Mouse (Mus musculus): ENCODE data around the gene Naxe. TPM values are rescaled to one million over a fixed set of nuclear protein-coding genes. Genes with fewer than 3 reads are reported as not detected.

The Naxe gene
- total and polyA plus RNA-seq, 3 experiments: 114 to 182 (median 165) TPM

Other genes starting within 250 kb of the Naxe start
- 0.16 and 0.35 TPM in 2 replicates for gene Pear1, start 234.2 kb downstream of the Naxe start, total RNA-seq (2012; rRNA removed)
- 1 to 10 TPM in 1 of 2 experiments, not detected in 1; 1.0 TPM for gene Pear1, start 234.2 kb downstream of the Naxe start, polyA plus RNA-seq (2012; ENCODE audit: insufficient read depth in 1 of 2, insufficient read length in 2 of 2, low read depth in 1 of 2, low replicate concordance in 2 of 2, missing spikeins in 1 of 2)
- not detected in 2 replicates for gene Sh2d2a, start 211.7 kb downstream of the Naxe start, total RNA-seq (2012; rRNA removed)
- gene Sh2d2a, start 211.7 kb downstream of the Naxe start, polyA plus RNA-seq (2012; ENCODE audit: insufficient read depth in 1 of 2, insufficient read length in 2 of 2, low read depth in 1 of 2, low replicate concordance in 2 of 2, missing spikeins in 1 of 2): not detected
- gene Prcc, start 172.9 kb downstream of the Naxe start, total RNA-seq (2012; rRNA removed): 43.2 and 47.0 TPM in 2 replicates
- 10 to 100 TPM in 1 of 2 experiments, not detected in 1; 65.9 TPM for gene Prcc, start 172.9 kb downstream of the Naxe start, polyA plus RNA-seq (2012; ENCODE audit: insufficient read depth in 1 of 2, insufficient read length in 2 of 2, low read depth in 1 of 2, low replicate concordance in 2 of 2, missing spikeins in 1 of 2)
- gene Hdgf, start 152.2 kb downstream of the Naxe start, total RNA-seq (2012; rRNA removed): 505 and 519 TPM in 2 replicates
- gene Hdgf, start 152.2 kb downstream of the Naxe start, polyA plus RNA-seq (2012; ENCODE audit: insufficient read depth in 1 of 2, insufficient read length in 2 of 2, low read depth in 1 of 2, low replicate concordance in 2 of 2, missing spikeins in 1 of 2): 1,000 to 10,000 TPM in 1 of 2 experiments, 100 to 1,000 TPM in 1; 369 to 1,503 TPM
- gene Mrpl24, start 139.0 kb downstream of the Naxe start, total RNA-seq (2012; rRNA removed): 59.5 and 66.2 TPM in 2 replicates
- 10 to 100 TPM in 1 of 2 experiments, not detected in 1; 77.3 TPM for gene Mrpl24, start 139.0 kb downstream of the Naxe start, polyA plus RNA-seq (2012; ENCODE audit: insufficient read depth in 1 of 2, insufficient read length in 2 of 2, low read depth in 1 of 2, low replicate concordance in 2 of 2, missing spikeins in 1 of 2)
- gene Isg20l2, start 128.2 kb downstream of the Naxe start, total RNA-seq (2012; rRNA removed): 61.4 and 71.8 TPM in 2 replicates
- 10 to 100 TPM in 1 of 2 experiments, not detected in 1; 45.0 TPM for gene Isg20l2, start 128.2 kb downstream of the Naxe start, polyA plus RNA-seq (2012; ENCODE audit: insufficient read depth in 1 of 2, insufficient read length in 2 of 2, low read depth in 1 of 2, low replicate concordance in 2 of 2, missing spikeins in 1 of 2)
- 8.9 and 10.9 TPM in 2 replicates for gene Rrnad1, start 127.8 kb downstream of the Naxe start, total RNA-seq (2012; rRNA removed)
- gene Rrnad1, start 127.8 kb downstream of the Naxe start, polyA plus RNA-seq (2012; ENCODE audit: insufficient read depth in 1 of 2, insufficient read length in 2 of 2, low read depth in 1 of 2, low replicate concordance in 2 of 2, missing spikeins in 1 of 2): 10 to 100 TPM in 1 of 2 experiments, not detected in 1; 21.1 TPM
- 0.23 and 0.29 TPM in 2 replicates for gene Crabp2, start 109.8 kb downstream of the Naxe start, total RNA-seq (2012; rRNA removed)
- 1 to 10 TPM in 1 of 2 experiments, not detected in 1; 1.2 TPM for gene Crabp2, start 109.8 kb downstream of the Naxe start, polyA plus RNA-seq (2012; ENCODE audit: insufficient read depth in 1 of 2, insufficient read length in 2 of 2, low read depth in 1 of 2, low replicate concordance in 2 of 2, missing spikeins in 1 of 2)
- gene Nes, start 87.4 kb downstream of the Naxe start, total RNA-seq (2012; rRNA removed): not detected in 2 replicates
- gene Nes, start 87.4 kb downstream of the Naxe start, polyA plus RNA-seq (2012; ENCODE audit: insufficient read depth in 1 of 2, insufficient read length in 2 of 2, low read depth in 1 of 2, low replicate concordance in 2 of 2, missing spikeins in 1 of 2): under 1 TPM in 1 of 2 experiments, not detected in 1; 0.01 TPM
- gene Bcan, start 58.3 kb downstream of the Naxe start, total RNA-seq (2012; rRNA removed): not detected in 2 replicates
- not detected for gene Bcan, start 58.3 kb downstream of the Naxe start, polyA plus RNA-seq (2012; ENCODE audit: insufficient read depth in 1 of 2, insufficient read length in 2 of 2, low read depth in 1 of 2, low replicate concordance in 2 of 2, missing spikeins in 1 of 2)
- not detected in 2 replicates for gene Hapln2, start 30.9 kb downstream of the Naxe start, total RNA-seq (2012; rRNA removed)
- gene Hapln2, start 30.9 kb downstream of the Naxe start, polyA plus RNA-seq (2012; ENCODE audit: insufficient read depth in 1 of 2, insufficient read length in 2 of 2, low read depth in 1 of 2, low replicate concordance in 2 of 2, missing spikeins in 1 of 2): not detected
- 76.6 and 105 TPM in 2 replicates for gene Gpatch4, start 15.4 kb downstream of the Naxe start, total RNA-seq (2012; rRNA removed)
- 100 to 1,000 TPM; 135 to 240 TPM for gene Gpatch4, start 15.4 kb downstream of the Naxe start, polyA plus RNA-seq (2012; ENCODE audit: insufficient read depth in 1 of 2, insufficient read length in 2 of 2, low read depth in 1 of 2, low replicate concordance in 2 of 2, missing spikeins in 1 of 2)
- not detected in 2 replicates for gene Ttc24, start 19.8 kb upstream of the Naxe start, total RNA-seq (2012; rRNA removed)
- not detected for gene Ttc24, start 19.8 kb upstream of the Naxe start, polyA plus RNA-seq (2012; ENCODE audit: insufficient read depth in 1 of 2, insufficient read length in 2 of 2, low read depth in 1 of 2, low replicate concordance in 2 of 2, missing spikeins in 1 of 2)
- gene Iqgap3, start 23.5 kb upstream of the Naxe start, total RNA-seq (2012; rRNA removed): 19.2 and 21.1 TPM in 2 replicates
- gene Iqgap3, start 23.5 kb upstream of the Naxe start, polyA plus RNA-seq (2012; ENCODE audit: insufficient read depth in 1 of 2, insufficient read length in 2 of 2, low read depth in 1 of 2, low replicate concordance in 2 of 2, missing spikeins in 1 of 2): 10 to 100 TPM in 1 of 2 experiments, not detected in 1; 42.5 TPM
- 16.2 and 16.9 TPM in 2 replicates for gene Mef2d, start 83.9 kb upstream of the Naxe start, total RNA-seq (2012; rRNA removed)
- 100 to 1,000 TPM in 1 of 2 experiments, 10 to 100 TPM in 1; 71.4 to 117 TPM for gene Mef2d, start 83.9 kb upstream of the Naxe start, polyA plus RNA-seq (2012; ENCODE audit: insufficient read depth in 1 of 2, insufficient read length in 2 of 2, low read depth in 1 of 2, low replicate concordance in 2 of 2, missing spikeins in 1 of 2)
- gene Rhbg, start 196.2 kb upstream of the Naxe start, total RNA-seq (2012; rRNA removed): not detected in 2 replicates
- gene Rhbg, start 196.2 kb upstream of the Naxe start, polyA plus RNA-seq (2012; ENCODE audit: insufficient read depth in 1 of 2, insufficient read length in 2 of 2, low read depth in 1 of 2, low replicate concordance in 2 of 2, missing spikeins in 1 of 2): not detected
- 0.39 and 0.69 TPM in 2 replicates for gene Gm38392, start 228.7 kb upstream of the Naxe start, total RNA-seq (2012; rRNA removed)
- under 1 TPM in 1 of 2 experiments, not detected in 1; 0.84 TPM for gene Gm38392, start 228.7 kb upstream of the Naxe start, polyA plus RNA-seq (2012; ENCODE audit: insufficient read depth in 1 of 2, insufficient read length in 2 of 2, low read depth in 1 of 2, low replicate concordance in 2 of 2, missing spikeins in 1 of 2)
- 26.7 and 34.1 TPM in 2 replicates for gene Tsacc, start 238.5 kb upstream of the Naxe start, total RNA-seq (2012; rRNA removed)
- gene Tsacc, start 238.5 kb upstream of the Naxe start, polyA plus RNA-seq (2012; ENCODE audit: insufficient read depth in 1 of 2, insufficient read length in 2 of 2, low read depth in 1 of 2, low replicate concordance in 2 of 2, missing spikeins in 1 of 2): 10 to 100 TPM in 1 of 2 experiments, not detected in 1; 41.1 TPM
- gene Cct3, start 238.6 kb upstream of the Naxe start, total RNA-seq (2012; rRNA removed): 1,548 and 1,549 TPM in 2 replicates
- 1,000 to 10,000 TPM in 1 of 2 experiments, 100 to 1,000 TPM in 1; 777 to 1,271 TPM for gene Cct3, start 238.6 kb upstream of the Naxe start, polyA plus RNA-seq (2012; ENCODE audit: insufficient read depth in 1 of 2, insufficient read length in 2 of 2, low read depth in 1 of 2, low replicate concordance in 2 of 2, missing spikeins in 1 of 2)

Measured in MEL (cell line).